Mouse (Mus musculus): ENCODE data around the gene Vkorc1.
A peak's percentile ranks its signal among the peaks of the same experiment; 100 is the strongest.
"Not testable (repeated sequence)": the region's sequence is repeated elsewhere in the genome, so short reads cannot be mapped to it uniquely, and the experiment has no call there.

The Vkorc1 gene

DNA sequence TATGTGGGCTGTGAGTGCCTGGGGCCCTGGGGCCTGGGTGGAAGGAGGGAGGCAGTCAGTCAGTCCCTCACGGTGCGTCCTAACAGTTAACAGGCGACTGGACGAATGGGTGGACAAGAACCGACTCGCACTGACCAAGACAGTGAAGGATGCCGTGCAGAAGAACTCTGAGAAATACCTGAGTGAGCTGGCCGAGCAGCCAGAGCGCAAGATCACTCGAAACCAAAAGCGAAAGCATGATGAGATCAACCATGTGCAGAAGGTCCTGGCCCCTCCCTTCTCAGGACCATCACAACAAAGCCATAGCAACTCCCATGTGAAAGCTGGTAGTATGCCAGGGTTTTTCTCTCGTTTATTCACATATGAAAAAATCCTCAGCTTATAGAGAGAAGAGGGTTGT lies 19.9 kb upstream of the Vkorc1 start:
- DNase-seq (ENCODE audit: low spot score), result no peak

DNA sequence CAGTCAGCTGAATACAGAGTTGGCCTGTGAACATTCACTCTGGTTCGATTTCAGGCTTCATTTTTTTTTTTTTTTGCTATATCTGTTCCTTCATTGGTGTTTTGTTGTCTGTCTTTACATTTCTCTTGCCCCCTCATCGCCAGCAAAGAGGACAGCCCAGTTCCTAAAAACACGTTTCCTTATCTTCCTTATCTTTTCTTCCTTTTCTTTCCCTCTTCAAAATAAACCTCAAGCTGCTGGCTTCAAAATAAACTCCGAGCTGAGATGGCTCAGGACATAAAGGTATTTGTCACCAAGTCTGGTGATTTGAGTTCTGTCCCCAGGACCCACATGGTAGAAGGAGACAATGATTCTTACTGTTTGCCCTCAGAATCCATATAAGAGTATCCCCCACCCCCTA lies 17.5 kb upstream of the Vkorc1 start:
- no peak for DNase-seq (ENCODE audit: low spot score)

DNA sequence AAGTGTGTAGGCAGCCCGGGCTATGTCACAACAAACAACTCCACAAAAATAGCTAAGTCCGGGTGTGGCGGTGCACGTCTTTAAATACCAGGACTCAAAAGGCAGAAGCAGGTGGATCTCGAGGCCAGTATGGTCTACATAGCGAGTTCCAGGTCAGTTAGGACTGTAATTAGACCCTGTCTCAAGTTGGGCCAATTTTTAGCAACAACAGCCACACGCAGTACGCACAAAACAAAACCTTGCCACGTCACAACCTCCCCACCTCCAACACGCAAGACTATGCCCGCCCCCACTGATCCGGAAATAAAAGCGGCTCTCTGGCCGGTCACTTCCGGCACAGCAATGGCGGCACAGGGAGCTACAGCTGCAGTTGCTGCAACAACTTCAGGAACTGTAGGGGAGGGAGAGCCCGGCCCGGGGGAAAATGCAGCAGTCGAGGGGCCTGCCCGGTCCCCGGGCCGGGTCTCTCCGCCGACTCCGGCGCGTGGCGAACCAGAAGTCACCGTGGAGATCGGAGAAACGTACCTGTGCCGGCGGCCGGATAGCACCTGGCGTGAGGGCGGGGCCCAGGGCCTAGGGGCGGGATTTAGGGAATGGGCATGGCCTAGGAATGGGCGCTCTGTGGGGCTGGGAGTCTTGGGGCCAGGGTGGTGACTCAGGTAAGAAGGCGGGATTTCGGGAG lies 16.9 kb upstream of the Vkorc1 start, which contains the start of gene Kat8:
TSS of gene Kat8 (plus strand) at position 327 of the 682 bp plus-strand sequence.
- peak; percentile 80 for DNase-seq (ENCODE audit: low spot score)

DNA sequence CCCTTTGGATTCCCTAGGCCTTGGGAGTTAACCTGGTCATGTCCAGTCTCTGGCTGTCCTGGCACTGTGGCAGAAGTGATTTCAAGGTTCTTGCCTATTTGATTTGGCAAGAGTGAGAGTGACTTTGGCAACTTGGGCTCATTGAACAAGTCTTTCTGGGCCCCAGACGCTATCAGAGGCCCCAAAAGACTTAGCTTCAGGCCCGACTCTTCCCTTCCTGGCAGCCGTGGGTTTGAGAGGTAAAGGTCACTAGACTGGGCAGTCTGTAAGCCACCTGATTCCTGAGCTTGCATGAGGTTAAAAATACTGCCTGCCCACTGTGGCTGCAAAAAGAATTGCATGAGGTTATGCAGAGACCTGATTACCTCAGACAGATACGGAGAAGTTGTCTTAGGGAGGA lies 13.2 kb upstream of the Vkorc1 start:
- DNase-seq (ENCODE audit: low spot score), result no peak

DNA sequence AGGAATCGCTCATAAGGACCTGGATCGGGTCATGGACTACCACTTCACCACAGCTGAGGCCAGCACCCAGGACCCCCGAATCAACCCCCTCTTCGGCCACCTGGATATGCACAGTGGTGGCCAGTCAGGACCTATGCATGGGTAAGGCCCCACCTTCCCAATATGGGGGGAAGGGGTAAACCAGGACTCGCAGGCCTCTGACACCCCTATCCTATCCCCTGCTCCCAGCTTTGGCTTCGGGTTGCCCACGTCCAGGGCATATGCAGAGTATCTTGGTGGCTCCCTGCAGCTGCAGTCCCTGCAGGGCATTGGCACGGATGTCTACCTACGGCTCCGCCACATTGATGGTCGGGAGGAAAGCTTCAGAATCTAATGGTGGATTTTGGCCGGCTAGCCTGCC lies 12.5 kb upstream of the Vkorc1 start:
- no peak for DNase-seq (ENCODE audit: low spot score)

DNA sequence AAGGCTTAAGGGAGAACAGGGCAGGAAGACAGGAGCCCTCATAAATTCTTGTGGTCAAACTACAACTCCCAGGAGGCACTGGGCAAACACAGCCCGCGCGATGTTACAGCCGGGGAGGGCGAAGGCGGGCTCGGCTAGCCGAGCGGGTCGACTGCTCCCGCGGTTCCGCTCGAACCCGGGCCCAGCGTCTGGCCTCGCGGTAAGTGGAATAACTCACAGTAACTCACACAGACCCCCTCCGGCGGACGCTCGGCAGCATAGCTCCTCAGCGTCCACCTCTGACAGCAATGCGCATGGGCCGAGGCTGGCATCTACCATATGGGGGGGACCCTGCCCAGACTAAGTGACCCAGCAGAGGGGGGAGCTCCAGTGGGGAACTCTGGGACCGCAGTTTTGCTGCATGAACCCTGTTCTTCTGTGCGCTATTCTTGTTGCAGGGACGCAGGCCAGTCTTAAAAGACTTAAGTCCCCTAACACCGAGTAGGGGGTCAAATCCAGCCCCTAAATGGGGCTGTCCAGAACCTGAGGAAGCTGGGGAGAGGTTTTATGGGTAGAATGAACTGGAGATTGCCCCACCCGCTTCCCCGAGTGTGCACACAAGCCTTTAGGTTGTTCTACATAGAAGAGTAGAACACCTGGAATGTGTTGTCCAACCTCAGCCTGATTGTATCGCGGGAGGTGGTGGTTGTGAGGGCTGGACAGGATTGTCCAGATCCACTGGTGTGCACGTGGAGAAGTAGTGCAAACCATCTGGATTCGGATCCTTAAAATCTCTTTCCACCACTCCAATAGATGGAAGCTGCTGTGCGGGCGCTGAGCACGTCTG lies 8.8 kb upstream of the Vkorc1 start, which contains the start of gene Bckdk:
TSS of gene Bckdk (plus strand) at position 112 of the 826 bp plus-strand sequence.
- DNase-seq (ENCODE audit: low spot score), result peak; percentile 56

DNA sequence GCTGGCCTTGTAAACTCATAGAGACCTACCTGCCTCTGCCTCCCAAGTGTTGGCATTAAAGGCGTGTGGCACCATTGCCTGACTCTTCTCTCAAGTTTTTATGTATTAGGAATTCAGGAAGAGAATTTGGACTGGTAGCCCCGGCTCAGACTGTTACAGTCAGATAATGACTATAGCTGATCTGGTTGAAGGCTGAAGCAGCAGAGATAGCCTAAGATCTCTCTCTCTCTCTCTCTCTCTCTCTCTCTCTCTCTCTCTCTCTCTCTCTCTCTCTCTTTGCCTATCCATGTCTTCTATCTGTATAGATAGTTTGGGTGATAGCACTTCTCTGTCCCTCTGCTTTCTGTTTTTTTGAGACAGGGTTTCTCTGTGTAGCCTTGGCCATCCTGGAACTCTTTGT lies 6.4 kb upstream of the Vkorc1 start:
- no peak for DNase-seq (ENCODE audit: low spot score)

DNA sequence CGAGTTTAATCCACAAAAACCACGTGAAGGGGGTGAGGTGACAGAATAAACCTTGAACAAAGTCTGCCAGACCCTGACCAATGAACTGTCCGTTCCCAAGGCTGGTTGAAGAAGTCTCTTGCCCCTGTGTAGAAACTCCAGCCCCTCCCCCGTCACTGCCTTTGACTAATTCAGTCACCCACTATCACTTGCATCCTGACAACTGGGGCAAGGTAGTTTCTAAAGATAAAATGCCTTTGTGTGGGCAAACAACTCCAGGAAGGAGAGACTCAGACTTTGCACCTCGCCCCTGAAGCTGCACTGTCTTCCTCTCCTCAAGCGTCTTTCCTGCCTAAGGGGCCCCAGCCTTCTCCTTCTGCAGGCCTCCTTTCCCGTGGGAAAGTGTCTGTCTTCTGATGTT lies 4.6 kb upstream of the Vkorc1 start:
- no peak for DNase-seq (ENCODE audit: low spot score)

DNA sequence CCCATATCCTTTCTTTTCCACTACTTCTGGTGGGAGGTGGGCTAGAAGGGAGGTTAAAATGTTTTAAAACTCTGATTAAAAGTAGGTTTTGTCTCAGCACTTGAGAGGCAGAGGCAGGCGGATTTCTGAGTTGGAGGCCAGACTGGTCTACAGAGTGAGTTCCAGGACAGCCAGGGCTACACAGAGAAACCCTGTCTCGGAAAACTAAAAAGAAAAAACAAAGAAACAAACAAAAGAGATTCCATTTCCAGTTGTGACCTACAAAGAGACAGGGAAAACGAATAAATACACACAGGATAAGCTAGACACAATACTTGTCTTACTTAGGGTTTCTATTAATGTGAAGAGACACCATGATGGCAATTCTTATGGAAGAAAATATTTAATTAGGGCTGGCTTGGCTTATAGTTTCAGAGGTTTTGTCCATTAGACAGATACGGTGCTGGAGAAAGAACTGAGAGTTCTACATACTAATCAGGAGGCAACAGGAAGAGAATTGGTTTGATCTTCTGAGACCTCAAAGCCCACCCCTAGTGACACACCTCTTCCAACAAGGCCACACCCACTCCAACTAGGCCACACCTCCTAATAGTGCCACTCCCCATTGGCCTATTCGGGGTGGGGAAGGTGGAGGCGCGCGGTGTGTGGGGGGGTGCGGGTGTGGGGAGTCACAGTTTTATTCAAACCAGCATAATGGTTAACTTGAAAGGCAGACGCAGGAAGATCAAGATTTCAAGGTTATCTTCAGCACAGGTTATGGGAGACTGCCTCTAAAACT lies 3.0 kb upstream of the Vkorc1 start:
- DNase-seq (ENCODE audit: low spot score), result no peak

DNA sequence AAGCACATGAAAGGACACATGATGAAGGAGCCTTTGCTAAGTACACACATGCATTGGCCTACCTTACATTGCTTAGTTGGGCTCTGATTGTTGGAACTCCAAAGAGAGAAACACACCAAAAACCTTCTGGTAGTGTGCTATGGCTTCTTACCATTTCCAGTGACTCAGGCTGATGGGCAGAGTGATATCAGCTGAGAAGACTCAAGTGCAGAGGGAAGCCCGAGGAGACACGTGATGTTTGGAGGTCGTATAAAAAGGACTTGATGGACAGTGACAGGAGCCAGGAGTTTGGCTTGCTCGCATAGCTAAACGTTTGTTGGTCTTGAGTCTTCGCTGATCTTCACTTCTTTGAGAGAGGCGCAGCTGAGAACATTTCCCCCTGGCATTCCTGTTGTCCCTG lies 2.1 kb upstream of the Vkorc1 start:
- DNase-seq (ENCODE audit: low spot score), result no peak

DNA sequence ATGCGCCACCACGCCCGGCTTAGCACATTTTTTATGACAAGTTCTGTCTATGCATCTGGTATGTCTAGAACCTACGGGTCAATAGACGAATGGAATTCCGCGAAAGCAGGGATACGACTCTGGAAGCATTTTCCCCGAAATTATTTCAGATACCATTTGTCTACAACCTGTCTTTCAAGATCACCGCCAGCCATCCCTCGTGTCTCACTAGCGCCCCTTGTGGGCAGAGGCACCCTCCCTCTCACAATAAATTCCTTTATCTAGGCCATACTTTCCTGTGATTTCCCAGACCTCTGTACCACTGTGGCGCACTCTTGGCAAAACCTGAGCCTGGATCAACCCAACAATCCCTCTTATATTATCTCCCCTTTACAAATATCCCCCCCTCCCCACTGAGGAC lies 967 bp upstream of the Vkorc1 start:
- DNase-seq (ENCODE audit: low spot score), result peak; percentile 69

DNA sequence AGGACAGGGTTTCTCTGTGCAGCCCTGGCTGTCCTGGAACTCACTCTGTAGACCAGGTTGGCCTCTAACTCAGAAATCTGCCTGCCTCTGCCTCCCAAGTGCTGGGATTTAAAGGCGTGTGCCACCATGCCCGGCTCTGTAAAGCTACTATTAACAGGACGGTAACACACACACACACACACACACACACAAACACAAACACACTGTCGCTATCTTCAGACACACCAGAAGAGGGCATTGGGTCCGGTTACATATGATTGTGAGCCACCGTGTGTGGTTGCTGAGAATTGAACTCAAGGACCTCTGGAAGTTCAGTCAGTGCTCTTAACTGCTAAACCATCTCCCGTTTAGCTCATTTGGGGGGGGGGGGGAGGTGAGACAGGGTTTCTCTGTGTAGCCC lies 474 bp upstream of the Vkorc1 start:
- not testable (repeated sequence) for DNase-seq (ENCODE audit: low spot score)

DNA sequence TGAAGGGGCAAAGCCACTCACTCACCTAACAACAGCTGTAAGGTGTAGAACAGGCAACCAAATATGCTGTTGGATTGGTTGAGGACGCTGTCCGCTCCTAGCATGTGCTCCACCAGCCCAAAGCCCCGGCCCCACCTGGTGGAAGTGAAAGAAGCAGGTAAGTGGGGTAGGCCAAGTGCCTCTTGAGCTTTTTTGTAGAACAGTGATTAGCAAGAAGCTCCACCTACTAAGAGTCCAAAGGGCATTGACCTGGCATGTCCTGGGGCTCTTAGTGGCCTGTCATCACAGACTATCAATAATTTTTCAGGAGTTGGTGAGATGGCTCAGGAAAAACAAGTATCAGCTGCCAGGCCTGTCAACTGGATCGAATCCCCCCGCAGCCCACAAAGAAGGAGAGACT lies 937 bp downstream of the Vkorc1 start:
- DNase-seq (ENCODE audit: low spot score), result no peak

DNA sequence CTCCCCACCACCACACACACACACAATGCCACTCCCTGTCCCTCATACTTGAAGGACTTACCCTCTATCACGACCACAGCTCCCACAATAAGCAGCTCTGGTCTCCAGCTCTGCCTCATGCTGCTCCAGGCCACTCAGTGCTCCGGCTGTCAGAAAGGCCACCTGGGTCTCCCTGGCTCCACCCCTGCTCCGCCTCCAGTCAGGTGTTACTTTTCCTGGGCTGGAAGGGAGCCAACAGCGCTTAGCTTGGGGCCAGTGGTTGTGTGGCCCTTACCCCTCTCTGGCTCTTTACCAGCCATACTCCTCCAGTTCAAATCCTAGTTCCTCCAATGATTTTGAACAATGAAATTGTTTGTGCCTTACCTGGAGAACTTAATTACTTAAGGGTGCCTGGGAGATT lies 4.6 kb downstream of the Vkorc1 start, which contains the start of gene Prss53:
TSS of gene Prss53 (minus strand) at position 173 of the 400 bp plus-strand sequence.
- no peak for DNase-seq (ENCODE audit: low spot score)

DNA sequence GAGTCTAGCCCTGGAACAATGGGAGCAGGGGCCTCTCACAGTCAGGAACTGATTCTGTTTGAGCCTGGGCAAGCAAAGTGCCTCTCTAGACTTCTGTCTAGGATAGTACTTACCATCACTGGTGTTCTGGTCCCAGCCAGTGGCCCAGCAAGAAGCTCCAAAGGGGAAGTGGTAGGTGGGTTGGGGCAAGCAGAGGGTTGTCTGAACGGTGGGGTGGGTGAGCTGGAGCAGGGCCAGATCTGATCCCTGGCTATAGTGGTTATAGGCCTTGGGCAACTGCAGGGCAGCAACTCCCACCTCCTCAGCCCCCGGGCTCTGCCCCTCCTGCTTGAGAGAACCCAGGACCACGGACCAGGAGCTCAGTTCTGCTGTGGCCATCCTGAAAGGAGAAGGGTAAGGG lies 6.6 kb downstream of the Vkorc1 start:
- no peak for DNase-seq (ENCODE audit: low spot score)

DNA sequence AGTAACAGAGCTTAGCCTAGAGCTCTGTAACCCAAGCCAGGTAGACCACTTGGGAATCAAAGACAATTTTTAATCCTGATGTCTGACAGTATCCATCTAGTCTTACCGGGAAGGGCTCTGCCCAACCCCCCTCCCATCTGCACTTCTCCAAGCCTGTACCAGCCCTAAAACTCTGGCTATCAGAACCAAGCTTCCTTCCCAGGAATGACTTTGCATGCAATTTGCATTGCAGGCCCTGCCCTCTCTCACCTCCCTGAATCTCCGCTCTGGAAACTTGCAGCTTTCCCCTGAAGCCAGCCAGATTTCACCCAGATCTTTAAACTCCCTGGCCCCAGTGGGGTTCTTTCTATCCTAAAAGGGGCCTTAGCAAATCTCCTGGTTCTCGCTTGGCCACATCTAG lies 7.6 kb downstream of the Vkorc1 start:
- no peak for DNase-seq (ENCODE audit: low spot score)

DNA sequence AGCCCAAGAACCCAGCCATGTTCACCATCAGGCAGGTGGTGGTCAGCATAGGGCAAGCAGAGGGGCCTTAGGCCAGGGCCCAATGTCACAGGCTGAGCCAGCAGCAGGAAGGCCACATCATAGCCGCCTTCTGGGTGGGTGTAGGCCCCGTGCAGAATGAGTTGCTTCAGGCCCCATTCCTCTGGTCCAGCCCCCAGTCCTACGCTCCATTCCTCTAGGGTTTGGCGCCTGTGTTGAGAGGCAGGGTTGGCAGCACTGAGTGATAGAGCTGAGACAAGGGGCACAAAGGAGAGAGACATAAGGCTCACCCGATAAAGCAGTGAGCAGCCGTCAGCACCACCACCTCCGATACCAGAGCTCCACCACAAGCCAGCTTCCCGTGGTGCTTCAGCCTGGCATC lies 8.2 kb downstream of the Vkorc1 start:
- no peak for DNase-seq (ENCODE audit: low spot score)

DNA sequence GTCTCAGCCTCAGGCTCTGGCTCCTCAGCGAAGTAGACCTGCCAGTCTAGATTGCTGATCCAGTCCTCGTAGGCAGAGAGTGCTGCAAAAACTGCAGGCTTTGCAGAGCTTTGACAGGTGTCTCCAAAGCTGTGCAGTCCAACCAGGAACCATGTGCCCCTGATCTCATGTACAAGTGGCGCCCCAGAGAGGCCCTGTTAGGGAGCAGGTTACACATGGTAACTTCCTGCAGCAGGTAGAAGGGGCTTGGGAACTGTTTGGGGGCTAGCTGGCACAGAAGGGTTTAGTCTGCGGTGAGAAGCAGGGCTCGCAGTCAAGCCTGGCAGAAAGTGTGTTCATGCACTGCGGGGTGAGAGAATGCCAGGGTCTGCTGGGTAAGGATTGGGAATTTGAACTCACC lies 8.9 kb downstream of the Vkorc1 start:
- DNase-seq (ENCODE audit: low spot score), result no peak

DNA sequence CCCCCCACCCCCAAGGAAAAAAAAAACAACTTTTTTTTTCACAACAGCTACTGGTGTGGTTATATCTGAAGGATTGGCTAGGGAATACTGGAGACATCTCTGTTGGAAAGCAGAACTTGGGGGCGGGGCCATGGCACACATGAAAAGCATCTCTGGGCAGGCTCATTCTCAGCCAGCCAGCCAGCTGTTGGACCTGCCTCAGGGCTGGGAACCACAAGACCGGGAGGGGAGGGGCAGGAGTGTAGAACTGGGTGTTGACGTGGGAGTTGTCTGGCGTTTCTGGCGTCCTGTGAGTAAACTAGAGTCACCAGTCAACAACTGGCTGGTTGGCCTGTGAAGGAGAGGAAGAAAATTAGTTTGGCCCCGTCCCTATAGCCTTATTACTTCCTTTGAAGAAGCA lies 9.5 kb downstream of the Vkorc1 start:
- no peak for DNase-seq (ENCODE audit: low spot score)

DNA sequence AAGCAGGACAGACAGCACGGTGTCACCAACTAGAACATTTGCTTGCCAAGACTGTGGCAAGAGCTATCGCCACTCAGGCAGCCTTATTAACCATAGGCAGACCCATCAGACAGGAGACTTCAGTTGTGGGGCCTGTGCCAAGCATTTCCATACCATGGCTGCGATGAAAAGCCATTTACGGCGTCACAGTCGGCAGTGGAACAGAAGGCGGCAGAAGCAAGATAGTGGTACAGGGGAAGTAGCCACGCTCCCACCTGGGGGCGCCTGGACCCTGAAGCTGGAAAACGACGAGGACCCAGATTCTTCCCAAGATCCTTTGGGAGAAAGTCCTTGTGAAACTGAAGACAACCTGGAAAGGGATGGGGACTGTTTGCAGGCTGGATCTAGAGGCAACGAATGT lies 15.0 kb downstream of the Vkorc1 start:
- DNase-seq (ENCODE audit: low spot score), result no peak

DNA sequence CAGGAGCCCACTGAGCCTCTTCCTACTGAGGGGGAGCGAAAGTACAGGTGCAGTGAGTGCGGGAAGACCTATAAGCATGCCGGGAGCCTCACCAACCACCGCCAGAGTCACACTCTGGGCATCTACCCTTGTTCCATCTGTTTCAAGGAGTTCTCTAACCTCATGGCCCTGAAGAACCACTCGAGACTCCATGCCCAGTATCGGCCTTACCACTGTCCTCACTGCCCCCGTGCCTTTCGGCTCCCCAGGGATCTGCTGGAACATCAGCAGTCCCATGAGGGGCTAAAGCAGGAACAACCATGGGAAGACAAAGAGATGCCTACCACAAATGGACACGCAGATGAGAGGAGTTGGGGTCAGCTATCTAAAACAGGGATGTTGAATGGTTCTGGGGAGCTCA lies 16.1 kb downstream of the Vkorc1 start:
- no peak for DNase-seq (ENCODE audit: low spot score)

DNA sequence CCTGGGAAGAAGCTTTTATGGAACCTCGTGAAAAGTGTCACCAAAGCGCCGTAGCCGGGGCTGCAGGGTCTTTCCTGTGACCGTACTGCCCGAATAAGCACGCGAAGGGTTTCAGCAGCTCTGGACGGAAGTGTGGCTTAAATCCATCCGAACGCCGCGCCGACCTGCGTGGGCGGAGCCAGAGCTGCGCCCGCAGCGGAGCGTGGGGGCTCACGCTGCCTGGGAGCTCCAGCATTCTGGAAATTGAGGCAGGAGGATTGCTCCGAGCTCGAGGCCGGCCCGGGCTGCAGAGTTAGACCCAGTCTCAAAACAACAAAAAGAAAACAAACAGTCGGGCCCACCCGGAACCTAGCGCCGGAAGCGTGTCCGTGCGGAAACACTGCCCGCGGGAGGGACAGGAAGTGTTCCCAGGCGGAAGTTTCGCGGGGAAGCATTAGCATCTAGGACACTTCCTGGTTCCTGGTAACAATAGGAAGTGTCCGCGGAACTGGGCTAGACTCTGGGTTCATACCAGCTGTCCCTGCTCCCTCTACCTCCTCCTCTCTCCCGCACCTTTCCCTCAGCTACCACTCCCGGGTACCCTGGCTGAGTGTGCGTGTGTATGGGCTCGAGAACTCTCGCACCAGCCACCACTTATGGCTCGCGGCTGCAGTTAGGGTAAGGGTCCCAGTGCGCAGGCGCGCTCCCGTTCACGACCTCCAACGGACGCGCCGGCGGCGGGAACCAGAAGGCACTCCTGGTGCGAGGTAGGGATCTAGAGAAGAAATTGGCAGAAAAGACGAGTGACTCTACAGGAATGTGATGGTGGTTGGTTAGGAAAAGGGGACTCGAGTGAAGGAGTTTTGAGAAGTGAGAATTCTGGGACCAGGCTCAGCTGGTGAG lies 18.7 kb downstream of the Vkorc1 start, which contains the start of gene Zfp668:
TSS of gene Zfp668 (minus strand) at position 362 of the 882 bp plus-strand sequence.
- peak; percentile 84 for DNase-seq (ENCODE audit: low spot score)
